In genomic region chr15:101231648-101232180, GRCm38 (mm10) we compare ENCODE assay signal across 8 mouse cellular contexts. TPM values are rescaled to one million over a fixed set of nuclear protein-coding genes. Genes with fewer than 3 reads are reported as not detected.
DNase-seq lines count a peak whose midpoint lies in the region; ATAC-seq and TF ChIP-seq lines count a peak whose summit lies in the region.
"Had no signal": no experiment of that assay in that cellular context is flagged by ENCODE, and none has a peak within 500 bp of the region (broad histone marks: within the 10 kb centered on the region; RNA-seq: fewer than 3 reads in every experiment).

No protein-coding gene starts in this region.

- peaks cover 18% of the 10 kb centered on the region; the same call in 1 of the 2 replicates for H3K27me3 ChIP-seq in forebrain, embryonic 12.5 days
- H3K27me3 ChIP-seq in hindbrain, embryonic 14.5 days (ENCODE audit: control insufficient read depth, insufficient read depth, low read length), result no peaks in the 10 kb centered on the region; the same call in 1 of the 2 replicates
- no peaks in the 10 kb centered on the region for H3K27me3 ChIP-seq in midbrain, embryonic 16.5 days (ENCODE audit: control insufficient read depth, insufficient read depth, low read depth, low read length)

- no peak for DNase-seq in left cerebral cortex, adult 2 months (ENCODE audit: extremely low spot score in 1 of 2, low spot score in 2 of 2)
- no peak for DNase-seq in left cerebral cortex, postnatal 14 days (ENCODE audit: low spot score in 2 of 2)
- DNase-seq in hindbrain, embryonic 14.5 days (ENCODE audit: low spot score), result no peak
- no peak for DNase-seq in layer of hippocampus, postnatal 25 days (ENCODE audit: extremely low spot score in 1 of 2, low spot score in 1 of 2)

- ATAC-seq in forebrain, embryonic 12.5 days (ENCODE audit: low FRiP score), result no peak
- ATAC-seq in hindbrain, embryonic 14.5 days (ENCODE audit: low FRiP score), result no peak
- no peak for ATAC-seq in midbrain, embryonic 16.5 days
- ATAC-seq in erythroid progenitor cell, adult 5-6 weeks (replicated peaks; ENCODE audit: low FRiP score, poor library complexity, severe bottlenecking), result no peak

- H3K9ac ChIP-seq in forebrain, embryonic 12.5 days, result no peak overlapping the region
- H3K9ac ChIP-seq in hindbrain, embryonic 14.5 days, result peak overlapping the region; percentile 38; the same call in 1 of the 2 replicates
- H3K9ac ChIP-seq in midbrain, embryonic 16.5 days (ENCODE audit: low read depth, low read length), result peak overlapping the region; percentile 46; the same call in 1 of the 2 replicates

- H3K4me1 ChIP-seq in forebrain, embryonic 12.5 days, result peaks cover 20% of the 10 kb centered on the region
- peaks cover 16% of the 10 kb centered on the region; the same call in 1 of the 2 replicates for H3K4me1 ChIP-seq in hindbrain, embryonic 14.5 days (replicated peaks; ENCODE audit: control insufficient read depth, insufficient read depth, low read length)
- H3K4me1 ChIP-seq in midbrain, embryonic 16.5 days (ENCODE audit: control insufficient read depth, insufficient read depth, low read length), result no peaks in the 10 kb centered on the region

- peak overlapping the region; percentile 71 for H3K27ac ChIP-seq in left cerebral cortex, adult 2 months
- no peak overlapping the region for H3K27ac ChIP-seq in forebrain, embryonic 12.5 days
- H3K27ac ChIP-seq in hindbrain, embryonic 14.5 days, result no peak overlapping the region
- no peak overlapping the region for H3K27ac ChIP-seq in midbrain, embryonic 16.5 days (ENCODE audit: low read length)
- H3K27ac ChIP-seq: macrophage had no signal

- H3K9me3 ChIP-seq in forebrain, embryonic 12.5 days, result no peaks in the 10 kb centered on the region
- no peaks in the 10 kb centered on the region for H3K9me3 ChIP-seq in hindbrain, embryonic 14.5 days (ENCODE audit: control insufficient read depth, low read length)
- H3K9me3 ChIP-seq in midbrain, embryonic 16.5 days (replicated peaks; ENCODE audit: control insufficient read depth, low read length, poor library complexity, severe bottlenecking), result no peaks in the 10 kb centered on the region

- peak overlapping the region; percentile 34 for H3K4me2 ChIP-seq in forebrain, embryonic 12.5 days
- H3K4me2 ChIP-seq in hindbrain, embryonic 14.5 days (replicated peaks), result peak overlapping the region; percentile 49
- H3K4me2 ChIP-seq in midbrain, embryonic 16.5 days (ENCODE audit: low read length), result peak overlapping the region; percentile 47

- TF ChIP-seq CTCF in left cerebral cortex, adult 2 months (IDR thresholded peaks at IDR 0.05), result no peak

- intact Hi-C loops in left cerebral cortex, adult 2 months (cut with DNase I), result no loop called here
- intact Hi-C loops in left cerebral cortex, postnatal 14 days (cut with DNase I), result no loop called here

- WGBS in forebrain, embryonic 12.5 days, result 64% methylated on average over 56 of the region's 56 CpGs
- 57% methylated on average over 50 of the region's 56 CpGs for WGBS in hindbrain, embryonic 14.5 days
- WGBS in midbrain, embryonic 16.5 days, result 49% methylated on average over 54 of the region's 56 CpGs

- peaks cover 32% of the 10 kb centered on the region for H3K36me3 ChIP-seq in forebrain, embryonic 12.5 days (replicated peaks)
- 0 out of 2 replicates have a peak, but pooled peaks cover 6% of the 10 kb centered on the region for H3K36me3 ChIP-seq in hindbrain, embryonic 14.5 days (replicated peaks; ENCODE audit: control insufficient read depth, insufficient read depth)
- H3K36me3 ChIP-seq in midbrain, embryonic 16.5 days (ENCODE audit: control insufficient read depth, insufficient read depth, low read length), result no peaks in the 10 kb centered on the region; the same call in 1 of the 2 replicates

- no peak overlapping the region for H3K4me3 ChIP-seq in left cerebral cortex, adult 2 months
- H3K4me3 ChIP-seq in forebrain, embryonic 12.5 days (replicated peaks), result no peak overlapping the region
- peak overlapping the region; percentile 7 for H3K4me3 ChIP-seq in hindbrain, embryonic 14.5 days (replicated peaks; ENCODE audit: low read length)
- peak overlapping the region; percentile 21 for H3K4me3 ChIP-seq in midbrain, embryonic 16.5 days (ENCODE audit: low read depth, low read length)

RNA-seq across cellular contexts. Expression of gene Grasp, which starts 7.7 kb away (rescaled TPM):
- 100 to 1,000 TPM in 1 of 2 experiments, 10 to 100 TPM in 1; 89.7 to 107 TPM for total RNA-seq in left cerebral cortex, adult 2 months (2021)
- total RNA-seq in left cerebral cortex, postnatal 14 days (2021), result 10 to 100 TPM; 58.2 to 67.1 TPM
- 4.1 and 4.7 TPM in 2 replicates for polyA plus RNA-seq in forebrain, embryonic 12.5 days (2016; fragmentation: Nextera tagmentation; extraction: Ambion mirVana)
- polyA plus RNA-seq in hindbrain, embryonic 14.5 days (2014; fragmentation: Nextera tagmentation; extraction: Ambion mirVana), result 1.6 and 2.5 TPM in 2 replicates
- 0.95 and 1.1 TPM in 2 replicates for polyA plus RNA-seq in midbrain, embryonic 16.5 days (2015; fragmentation: Nextera tagmentation; extraction: Ambion mirVana)
- total RNA-seq in layer of hippocampus, postnatal 25 days (2021), result 10 to 100 TPM; 73.1 to 77.9 TPM
- total RNA-seq in erythroid progenitor cell, adult 5-6 weeks (2015; ENCODE audit: low replicate concordance), result not detected in 2 replicates
- total RNA-seq in erythroid progenitor cell, adult 5-6 weeks (2017; ENCODE audit: low replicate concordance), result not detected in 2 replicates

RNA-seq across cellular contexts. Expression of gene Nr4a1, which starts 22.4 kb away (rescaled TPM):
- total RNA-seq in left cerebral cortex, adult 2 months (2021), result 100 to 1,000 TPM; 155 to 210 TPM
- total RNA-seq in left cerebral cortex, postnatal 14 days (2021), result 10 to 100 TPM; 65.6 to 78.4 TPM
- 2.9 and 3.6 TPM in 2 replicates for polyA plus RNA-seq in forebrain, embryonic 12.5 days (2016; fragmentation: Nextera tagmentation; extraction: Ambion mirVana)
- 5.0 and 5.1 TPM in 2 replicates for polyA plus RNA-seq in hindbrain, embryonic 14.5 days (2014; fragmentation: Nextera tagmentation; extraction: Ambion mirVana)
- 5.0 and 6.4 TPM in 2 replicates for polyA plus RNA-seq in midbrain, embryonic 16.5 days (2015; fragmentation: Nextera tagmentation; extraction: Ambion mirVana)
- 10 to 100 TPM; 50.5 to 62.3 TPM for total RNA-seq in layer of hippocampus, postnatal 25 days (2021)
- 2.9 and 5.0 TPM in 2 replicates for total RNA-seq in erythroid progenitor cell, adult 5-6 weeks (2015; ENCODE audit: low replicate concordance)
- total RNA-seq in erythroid progenitor cell, adult 5-6 weeks (2017; ENCODE audit: low replicate concordance), result 1.0 and 9.4 TPM in 2 replicates

RNA-seq across cellular contexts. Expression of gene Atg101, which starts 52.4 kb away (rescaled TPM):
- total RNA-seq in left cerebral cortex, adult 2 months (2021), result 10 to 100 TPM; 41.9 to 44.5 TPM
- 10 to 100 TPM; 38.5 to 43.2 TPM for total RNA-seq in left cerebral cortex, postnatal 14 days (2021)
- 61.9 and 63.2 TPM in 2 replicates for polyA plus RNA-seq in forebrain, embryonic 12.5 days (2016; fragmentation: Nextera tagmentation; extraction: Ambion mirVana)
- 65.4 and 66.3 TPM in 2 replicates for polyA plus RNA-seq in hindbrain, embryonic 14.5 days (2014; fragmentation: Nextera tagmentation; extraction: Ambion mirVana)
- polyA plus RNA-seq in midbrain, embryonic 16.5 days (2015; fragmentation: Nextera tagmentation; extraction: Ambion mirVana), result 74.8 and 79.8 TPM in 2 replicates
- total RNA-seq in layer of hippocampus, postnatal 25 days (2021), result 10 to 100 TPM; 45.2 to 53.9 TPM
- total RNA-seq in erythroid progenitor cell, adult 5-6 weeks (2015; ENCODE audit: low replicate concordance), result 1.4 TPM in 1 of 2 replicates, not detected in the other
- 5.8 and 11.4 TPM in 2 replicates for total RNA-seq in erythroid progenitor cell, adult 5-6 weeks (2017; ENCODE audit: low replicate concordance)

RNA-seq across cellular contexts. Expression of gene Acvr1b, which starts 57.8 kb away (rescaled TPM):
- total RNA-seq in left cerebral cortex, adult 2 months (2021), result 100 to 1,000 TPM; 102 to 114 TPM
- 100 to 1,000 TPM; 112 to 121 TPM for total RNA-seq in left cerebral cortex, postnatal 14 days (2021)
- 14.5 and 18.4 TPM in 2 replicates for polyA plus RNA-seq in forebrain, embryonic 12.5 days (2016; fragmentation: Nextera tagmentation; extraction: Ambion mirVana)
- 30.0 and 35.7 TPM in 2 replicates for polyA plus RNA-seq in hindbrain, embryonic 14.5 days (2014; fragmentation: Nextera tagmentation; extraction: Ambion mirVana)
- polyA plus RNA-seq in midbrain, embryonic 16.5 days (2015; fragmentation: Nextera tagmentation; extraction: Ambion mirVana), result 22.1 and 24.5 TPM in 2 replicates
- 10 to 100 TPM; 82.8 to 83.1 TPM for total RNA-seq in layer of hippocampus, postnatal 25 days (2021)
- total RNA-seq in erythroid progenitor cell, adult 5-6 weeks (2015; ENCODE audit: low replicate concordance), result 0.84 and 1.8 TPM in 2 replicates
- total RNA-seq in erythroid progenitor cell, adult 5-6 weeks (2017; ENCODE audit: low replicate concordance), result 1.2 and 1.4 TPM in 2 replicates

Comparison
In these comparisons a context has a peak if more than half of its experiments do, and no peak if none do; other contexts are left out.
1. H3K4me3 ChIP-seq: peak in hindbrain, embryonic 14.5 days (single experiment) and midbrain, embryonic 16.5 days (single experiment); none in left cerebral cortex, adult 2 months (single experiment) and forebrain, embryonic 12.5 days (single experiment).
2. RNA of gene Grasp, which starts 7.7 kb away (total RNA-seq): 89.7 to 107 TPM in left cerebral cortex, adult 2 months, 73.1 to 77.9 TPM in layer of hippocampus, postnatal 25 days and 58.2 to 67.1 TPM in left cerebral cortex, postnatal 14 days; not detected in erythroid progenitor cell, adult 5-6 weeks; every median in the first group is over 10 times any median in the second.
3. RNA of gene Nr4a1, which starts 22.4 kb away (total RNA-seq): 155 to 210 TPM in left cerebral cortex, adult 2 months, 65.6 to 78.4 TPM in left cerebral cortex, postnatal 14 days and 50.5 to 62.3 TPM in layer of hippocampus, postnatal 25 days; 1.0 to 9.4 TPM in erythroid progenitor cell, adult 5-6 weeks; every median in the first group is over 4 times any median in the second.
4. Peak in every context shown above with its lines, with median percentiles within 50 percentile points of each other: H3K4me2 ChIP-seq.